Mouse (Mus musculus) kidney, postnatal 10 days (tissue): Measurements from ENCODE around the gene Sp1.
A peak's percentile ranks its signal among the peaks of the same experiment; 100 is the strongest.

Source experiments
- DNase-seq: peaks from one replicate; pipeline ENCODE4 v3.0.0; 2021; ENCODE audit warnings: mixed read lengths

Sp1 gene

GRCm38 (mm10) chr15:102405489-102406195, at the start of gene Sp1:
Gene Sp1, plus strand, starts transcription at chr15:102406143.
- DNase-seq: peak; percentile 98

GRCm38 (mm10) chr15:102356501-102357325, 49.2 kb upstream of the Sp1 start:
- DNase-seq: no peak

DNA sequence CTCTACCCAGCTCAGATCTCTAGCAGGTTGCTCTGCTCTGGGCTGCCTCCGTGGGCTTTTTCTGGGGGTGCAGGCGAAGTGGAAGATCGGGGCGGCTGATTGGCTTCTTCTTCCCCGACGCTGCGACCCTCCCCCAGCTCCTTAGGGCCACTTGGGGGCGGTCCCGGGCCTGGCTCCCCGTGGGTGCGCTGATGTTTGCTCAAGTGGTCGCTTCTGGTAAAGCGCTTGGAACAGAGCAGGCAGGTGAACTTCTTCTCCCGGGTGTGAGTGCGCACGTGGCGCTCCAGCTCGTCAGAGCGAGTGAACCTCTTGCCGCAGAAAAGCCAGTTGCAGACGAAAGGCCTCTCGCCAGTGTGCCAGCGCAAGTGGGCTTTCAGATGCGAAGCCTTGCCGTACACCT, 47.8 kb upstream of the Sp1 start:
- no peak for DNase-seq

DNA sequence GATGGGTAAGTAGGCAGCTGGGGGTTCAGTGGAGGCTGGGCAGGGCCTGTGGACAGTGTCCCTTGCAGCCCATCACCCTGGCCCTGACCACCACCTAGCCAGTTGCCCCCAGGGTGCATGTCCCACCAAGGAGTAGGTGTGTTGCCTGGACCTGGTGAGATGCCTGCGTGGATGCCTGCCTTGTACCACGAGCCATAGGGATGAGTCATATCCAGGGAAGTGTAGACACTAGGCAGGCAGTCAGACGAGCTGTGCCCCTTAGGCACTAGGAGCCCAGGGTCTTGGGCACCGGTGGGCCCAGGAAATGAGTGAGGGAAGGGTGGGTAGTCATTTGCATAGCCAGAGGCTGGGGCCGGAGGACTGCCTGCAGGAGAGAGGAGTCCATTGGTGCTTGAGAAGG, 47.1 kb upstream of the Sp1 start:
- DNase-seq: no peak

DNA sequence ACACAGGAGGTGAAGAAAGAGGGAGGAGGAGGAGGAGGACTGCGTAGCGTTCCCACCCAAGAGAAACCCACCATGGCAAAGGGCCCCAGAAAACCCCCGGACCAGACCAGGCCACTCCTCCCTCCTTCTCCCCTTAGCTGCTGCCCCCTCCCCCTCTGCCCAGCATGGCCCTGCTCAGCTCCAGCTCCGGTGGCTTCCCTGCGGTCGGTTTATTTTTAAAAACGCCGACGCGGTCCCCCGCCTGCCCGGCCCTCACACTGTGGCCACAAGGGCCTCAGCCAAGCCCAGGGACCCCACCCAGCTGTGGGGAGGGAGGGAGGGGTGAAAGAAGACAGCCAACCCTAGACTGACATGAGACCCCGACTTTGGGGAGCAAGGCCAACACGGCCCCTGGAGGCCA, 43.3 kb upstream of the Sp1 start:
- DNase-seq: peak; percentile 58

DNA sequence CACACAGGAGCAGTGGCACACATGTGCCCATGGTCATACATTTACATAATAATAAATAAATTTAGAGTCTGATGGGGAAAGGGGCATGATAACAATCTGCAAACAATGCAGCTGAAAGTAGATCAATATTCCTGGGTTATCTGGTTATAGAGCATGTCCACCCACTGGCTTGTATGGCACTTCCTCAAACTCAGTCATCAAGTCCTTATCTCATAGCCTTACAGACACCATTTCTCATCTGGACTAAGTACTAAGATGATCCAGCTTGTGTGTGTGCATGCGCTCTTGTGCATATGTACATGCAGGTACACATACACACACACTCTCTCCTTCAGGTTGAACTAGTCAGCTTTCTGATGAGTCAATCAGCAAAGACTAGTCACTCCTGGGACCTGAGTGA, 41.3 kb upstream of the Sp1 start:
- no peak for DNase-seq

DNA sequence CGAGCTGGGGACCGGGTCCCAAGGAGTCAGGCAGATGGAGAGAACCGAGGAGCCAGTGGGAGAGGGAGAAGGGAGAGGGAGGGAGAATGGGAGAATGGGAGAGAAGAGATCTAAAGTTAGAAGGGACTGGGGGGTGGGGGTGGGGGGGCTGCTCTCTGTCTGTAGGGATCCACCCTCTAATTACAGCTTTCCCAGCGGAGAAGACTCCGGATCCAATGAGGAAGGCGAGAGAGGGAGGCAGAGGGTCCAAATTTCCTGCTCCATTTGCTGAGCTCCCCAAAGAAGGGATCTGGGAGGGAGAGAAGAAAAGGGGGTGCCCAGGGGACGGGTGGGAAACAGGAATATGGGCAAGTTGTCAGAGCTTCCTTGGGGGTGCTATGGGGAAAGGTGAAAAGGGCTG, 39.7 kb upstream of the Sp1 start:
- DNase-seq: no peak

DNA sequence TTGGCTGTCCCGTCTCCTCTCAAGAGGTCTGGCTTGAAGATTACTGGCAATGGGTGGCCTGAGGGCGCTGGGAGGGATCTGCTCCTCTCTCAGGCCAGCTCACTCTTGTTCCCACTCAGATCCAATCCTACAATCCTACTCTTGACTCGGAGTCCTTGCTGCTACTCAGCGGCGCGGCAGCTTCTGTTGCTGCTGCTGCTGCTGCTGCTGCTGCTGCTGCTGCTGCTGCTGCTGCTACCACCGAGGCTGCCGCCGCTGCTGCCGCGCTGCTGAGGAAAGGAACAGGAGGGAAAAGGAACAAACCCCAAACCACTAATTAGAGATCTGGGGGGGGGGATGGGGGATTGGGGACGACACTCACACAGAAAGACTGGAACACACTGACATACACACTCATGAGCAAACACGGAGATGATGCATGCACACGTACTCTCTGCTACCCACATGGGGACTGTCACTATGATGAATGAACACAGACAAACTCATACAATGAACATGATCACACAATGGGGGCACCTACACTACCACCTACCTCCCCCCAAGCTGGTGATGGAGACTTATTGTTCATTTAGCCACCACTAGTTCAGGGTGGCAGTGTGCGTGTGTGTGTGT, 39.1 kb upstream of the Sp1 start, which contains the start of gene Sp7:
Gene Sp7, minus strand, starts transcription at position 450 of the 612 bp plus-strand sequence.
- DNase-seq: no peak

- DNase-seq: no peak
These were observed 36.0 kb upstream of the Sp1 start for GRCm38 (mm10) chr15:102369972-102370371.

DNA sequence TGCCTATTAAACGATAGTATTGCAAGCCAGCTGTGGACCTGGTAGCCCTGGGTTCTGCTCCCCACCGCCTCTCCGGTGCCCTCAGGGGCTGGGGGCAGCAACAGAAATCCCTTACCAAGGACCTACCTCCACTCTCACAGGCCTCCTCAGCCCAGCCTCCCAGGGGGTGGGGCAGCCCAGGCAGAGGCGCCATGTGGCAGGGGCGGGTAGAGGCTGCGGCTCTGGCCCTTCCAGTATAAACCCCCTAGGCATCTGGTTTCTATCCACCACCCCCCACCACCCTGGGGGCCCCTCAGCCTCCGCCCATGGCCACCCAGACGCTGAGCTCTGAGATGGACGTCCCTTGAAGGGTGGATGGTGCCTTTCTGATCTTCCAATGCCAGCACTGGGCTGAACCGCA, 35.2 kb upstream of the Sp1 start:
- no peak for DNase-seq

DNA sequence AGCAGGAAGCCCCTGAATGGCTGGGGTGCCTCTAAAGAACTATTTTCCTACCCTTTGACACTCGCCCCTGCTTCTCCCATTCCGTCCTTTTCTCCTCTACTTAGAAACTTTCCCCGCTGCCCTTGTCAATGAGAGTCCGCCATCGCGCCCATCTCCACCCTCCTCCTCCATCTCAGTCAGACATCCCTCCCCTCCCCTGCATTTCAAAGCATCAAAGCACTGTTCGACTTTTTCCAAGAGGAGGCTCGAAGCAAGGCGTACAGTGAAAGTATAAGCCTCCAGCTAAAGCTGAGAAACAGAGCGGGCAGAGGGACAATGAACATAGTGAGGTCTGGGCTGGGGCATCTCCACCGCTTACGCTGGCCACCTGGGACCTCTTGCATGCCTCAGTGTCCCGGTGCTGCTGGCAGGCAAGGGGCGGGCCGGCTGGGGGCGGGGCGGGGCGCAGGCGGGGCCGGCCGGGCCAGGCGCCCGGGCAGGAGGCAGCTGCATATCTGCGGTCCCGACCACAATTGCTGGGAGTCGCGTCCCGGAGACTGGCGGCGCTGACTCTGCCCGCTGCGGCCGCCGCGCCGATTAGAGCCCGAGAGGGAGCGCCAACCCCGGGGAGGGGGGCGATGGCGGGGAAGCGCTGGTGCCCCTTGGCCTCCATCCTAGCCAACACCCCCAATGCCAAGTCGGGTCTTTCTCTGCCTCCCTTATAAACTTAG, 29.3 kb upstream of the Sp1 start:
- DNase-seq: peak; percentile 82

DNA sequence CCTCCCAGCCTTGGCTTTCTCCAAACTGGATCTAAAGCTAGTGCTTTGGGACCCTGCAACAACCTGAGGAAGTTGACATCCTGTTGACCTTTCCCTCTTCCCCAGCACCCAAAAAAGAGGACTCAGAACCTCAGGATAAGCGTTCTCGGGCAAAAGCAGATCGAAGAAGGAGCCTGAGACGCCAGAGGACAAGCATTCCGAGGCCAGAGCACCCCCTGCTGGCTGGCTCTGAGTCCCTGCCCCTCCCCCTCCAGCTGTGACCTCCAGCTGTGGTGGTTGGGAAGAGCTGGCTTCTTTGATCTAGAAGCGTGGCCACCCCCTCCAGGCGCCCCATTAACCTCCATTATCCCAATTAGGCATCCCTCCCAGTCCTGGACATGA, 28.8 kb upstream of the Sp1 start:
- peak; percentile 96 for DNase-seq

- DNase-seq: peak; percentile 91
These were observed 28.1 kb upstream of the Sp1 start for GRCm38 (mm10) chr15:102377810-102378262.

DNA sequence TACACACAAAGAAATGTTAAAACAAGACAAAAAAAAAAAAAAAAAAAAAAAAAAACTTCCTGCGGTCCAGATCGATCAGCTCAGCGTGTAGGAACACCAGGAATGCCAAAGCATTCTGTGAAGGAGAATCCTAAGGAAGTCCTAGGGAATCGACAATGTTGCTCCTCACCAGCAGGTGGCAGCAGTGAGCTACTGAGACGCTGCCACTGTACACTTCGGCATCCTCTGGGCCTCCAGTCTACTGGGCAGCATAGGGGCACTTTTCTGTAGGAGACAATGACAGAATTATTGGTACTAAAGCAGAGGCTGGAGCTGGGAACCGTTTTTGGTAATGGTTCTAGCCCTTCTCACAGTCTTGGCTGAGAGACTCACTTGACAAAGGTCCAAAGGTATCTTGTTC, 24.4 kb upstream of the Sp1 start:
- DNase-seq: peak; percentile 93

GRCm38 (mm10) chr15:102383671-102384070, 22.3 kb upstream of the Sp1 start:
- no peak for DNase-seq

DNA sequence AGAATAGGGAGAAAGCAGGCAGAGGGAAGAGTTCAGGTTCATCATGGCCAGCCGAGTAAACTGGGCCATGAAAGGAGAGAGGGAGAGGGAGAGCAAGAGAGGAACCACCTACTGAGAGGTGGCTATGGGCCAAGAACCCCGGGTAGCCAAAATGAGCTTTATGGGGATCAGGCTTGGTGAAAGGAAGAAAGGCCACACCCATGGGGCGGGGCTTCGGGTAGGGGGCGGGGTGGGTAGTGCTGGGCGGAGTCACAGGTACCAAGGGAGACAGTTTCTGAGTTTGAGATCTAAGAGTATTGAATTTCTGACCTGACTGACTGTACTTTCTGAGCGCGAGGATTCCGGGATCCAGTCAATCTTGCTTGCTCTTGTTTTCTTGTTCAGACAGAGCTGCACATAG, 19.3 kb upstream of the Sp1 start:
- no peak for DNase-seq

- DNase-seq: no peak
These were observed 17.0 kb upstream of the Sp1 start for GRCm38 (mm10) chr15:102388942-102389341.

- no peak for DNase-seq
These were observed 13.4 kb upstream of the Sp1 start for GRCm38 (mm10) chr15:102392520-102392919.

- DNase-seq: no peak
These were observed 12.3 kb upstream of the Sp1 start for GRCm38 (mm10) chr15:102393584-102394014.

- DNase-seq: no peak
These were observed 10.9 kb upstream of the Sp1 start for GRCm38 (mm10) chr15:102395061-102395460.

DNA sequence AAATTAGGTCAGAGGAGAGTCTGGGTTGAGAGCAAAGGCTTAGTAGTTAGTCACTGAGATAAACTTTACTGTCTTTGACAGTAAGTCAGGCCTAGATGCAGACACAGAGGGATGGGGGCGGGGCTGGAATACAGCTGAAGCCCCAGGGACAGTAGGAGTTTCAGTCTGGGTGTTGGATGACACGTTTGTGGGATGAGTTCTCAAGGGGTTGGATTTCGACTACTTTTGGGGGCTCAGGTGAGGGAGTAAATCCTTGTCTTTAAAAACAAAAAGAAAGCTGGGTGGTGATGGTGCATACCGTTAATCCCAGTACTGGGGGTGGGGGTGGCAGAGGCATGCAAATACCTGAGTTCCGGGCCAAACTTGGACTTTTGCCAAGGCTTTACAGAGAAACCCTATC, 7.3 kb upstream of the Sp1 start:
- peak; percentile 66 for DNase-seq

DNA sequence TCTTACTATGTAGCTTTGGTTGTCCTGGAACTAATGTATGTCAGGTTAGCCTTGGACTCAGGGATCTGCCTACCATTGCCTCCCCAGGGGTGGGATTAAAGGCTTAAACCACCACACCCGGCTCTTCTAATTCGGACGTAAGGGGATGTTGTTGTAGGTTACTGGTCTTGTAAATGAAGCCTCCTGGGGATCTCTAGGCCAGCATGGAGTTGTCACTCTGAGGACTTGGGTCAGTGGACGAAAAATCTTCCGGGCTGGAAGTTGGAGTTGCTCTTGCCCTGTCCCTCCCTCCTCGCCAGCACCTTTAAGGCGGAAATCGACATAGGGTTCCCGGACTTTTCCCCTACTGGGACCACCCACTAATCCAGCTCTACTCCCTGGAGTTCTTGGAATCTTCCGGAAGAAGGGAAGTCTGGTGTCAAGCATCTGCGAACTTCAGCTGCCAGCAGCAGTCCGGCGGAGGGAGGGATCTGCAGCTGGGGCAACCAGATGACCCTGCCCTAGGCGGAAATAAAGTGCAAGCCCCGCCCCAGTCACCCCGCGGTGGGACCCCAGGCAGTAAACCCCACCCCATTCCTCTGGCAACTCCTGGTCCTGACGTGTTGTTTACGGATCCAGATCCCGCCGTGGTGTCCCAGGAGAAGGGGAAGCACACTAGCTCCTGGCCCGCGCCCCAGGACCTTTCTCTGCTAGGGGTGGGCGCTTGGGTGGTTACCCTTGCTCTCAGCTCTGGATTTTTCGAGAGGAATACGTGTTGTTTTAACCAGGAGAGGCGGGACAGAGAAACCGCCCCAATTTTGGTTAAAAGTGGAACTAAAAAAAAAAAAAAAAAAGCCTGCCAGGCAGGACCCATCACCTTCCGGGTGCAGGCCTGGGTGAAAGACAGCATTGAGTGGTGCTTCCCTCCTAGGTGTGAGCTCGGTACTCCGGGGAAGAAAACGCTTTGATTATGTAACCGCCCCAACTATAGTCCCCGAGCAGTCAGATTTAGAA, 6.4 kb upstream of the Sp1 start:
- DNase-seq: peak; percentile 95
